Mouse (Mus musculus) mature B cell (primary cell): ENCODE data around the gene Robo1.

Experiments used
- in situ Hi-C: fragments of 300-500 bp; cut with MboI; formaldehyde crosslinking; loops from 2 replicates; pipeline ENCODE4 v1.14.3; 2019

Gene Robo1

DNA sequence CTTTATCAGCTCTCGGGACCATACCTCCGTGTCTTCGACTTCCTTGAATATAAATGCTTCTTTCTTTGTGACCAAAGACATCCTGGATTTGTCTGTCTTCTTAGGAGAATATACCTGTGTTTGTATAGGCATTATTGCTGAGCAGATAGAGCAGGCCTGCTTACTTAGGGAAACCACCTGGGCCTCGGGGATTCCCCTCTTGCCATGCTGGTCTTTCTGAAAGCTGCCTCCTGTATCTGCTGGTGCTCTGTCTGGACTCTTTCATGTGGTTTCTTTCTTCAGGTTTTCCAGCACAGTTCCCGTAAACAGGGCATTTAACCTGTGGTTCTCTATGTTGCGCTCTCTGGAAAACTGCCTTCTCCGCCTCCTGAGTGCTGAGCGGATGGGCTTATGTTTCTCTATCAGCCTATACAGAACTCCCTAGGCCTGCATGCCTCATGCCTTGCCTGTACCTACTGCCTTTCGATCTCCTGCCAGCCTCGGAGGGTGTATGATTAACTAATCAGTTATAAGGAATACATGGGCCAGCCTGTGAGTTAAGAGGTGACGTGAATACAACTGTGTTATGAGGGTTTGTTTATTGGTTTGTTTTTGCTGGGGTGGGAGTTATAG is 370.9 kb downstream of the Robo1 start:
- in situ Hi-C loops = no loop called here

DNA sequence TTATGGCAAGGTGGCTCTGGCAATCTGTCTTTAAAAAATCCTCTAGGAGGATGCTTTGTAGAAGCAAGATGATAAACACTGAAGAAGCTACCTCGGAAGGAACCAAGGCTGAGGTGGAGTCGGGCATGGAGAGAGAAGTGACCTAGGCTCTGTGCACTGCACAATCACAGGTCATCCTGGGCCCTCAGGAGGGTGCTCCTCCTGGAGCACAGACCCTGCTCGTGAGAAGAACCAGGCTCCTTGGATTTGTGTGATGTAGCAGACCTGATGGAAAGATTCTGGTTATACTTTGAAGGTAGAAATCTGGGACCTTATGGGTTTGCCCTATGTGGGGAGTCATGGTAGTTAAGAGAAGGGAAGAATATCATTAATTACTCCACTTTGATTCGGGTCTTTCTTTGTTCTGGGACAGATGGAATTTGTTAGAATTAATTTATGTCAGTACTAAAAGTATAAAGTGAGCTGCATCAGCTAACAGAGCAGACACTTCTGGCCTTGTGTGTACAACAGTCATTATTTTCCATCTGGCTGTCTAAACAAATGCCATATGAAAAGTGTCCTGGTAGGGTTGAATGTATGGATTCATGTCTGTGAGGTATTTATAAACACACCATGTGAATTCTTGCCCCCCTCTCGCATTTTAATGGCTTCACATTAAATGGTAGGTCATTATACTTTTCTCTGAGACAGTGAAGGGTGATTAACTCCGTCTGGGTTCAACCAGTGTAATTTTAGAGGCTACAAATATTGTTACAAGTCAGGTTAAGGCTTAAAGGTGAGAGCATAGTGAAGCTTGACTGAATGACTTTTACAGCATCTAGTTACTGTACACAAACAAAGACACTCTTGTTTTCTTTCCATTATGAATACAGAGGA is 377.7 kb downstream of the Robo1 start:
- in situ Hi-C loops = no loop called here

DNA sequence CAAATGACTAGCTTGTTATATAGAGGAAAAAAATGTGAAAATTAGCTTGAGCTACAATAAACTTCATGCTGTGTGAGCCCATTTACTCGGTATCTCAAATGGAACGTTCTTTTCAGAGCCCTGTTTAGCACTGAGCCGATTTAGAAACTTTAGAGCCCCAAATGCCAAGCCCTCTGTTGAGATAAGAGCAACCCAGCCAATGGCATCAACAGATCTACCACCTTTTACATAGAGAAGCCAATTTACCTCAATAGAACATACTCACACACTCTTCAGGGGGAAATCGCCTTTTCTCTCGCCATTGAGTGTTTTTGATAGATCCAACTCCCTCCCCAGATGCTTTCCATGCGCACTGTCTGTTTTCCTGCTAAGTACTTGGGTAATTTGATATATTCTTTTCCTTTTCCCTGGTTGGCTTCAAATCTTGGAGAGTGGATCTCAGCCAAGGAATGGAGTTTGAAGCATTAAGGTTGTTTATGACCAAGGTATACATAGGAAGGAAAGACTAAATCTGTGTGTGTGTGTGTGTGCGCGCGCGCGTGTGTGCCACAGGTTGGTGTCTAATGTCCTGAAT is 378.5 kb downstream of the Robo1 start:
- in situ Hi-C loops = no loop called here

GRCm38 (mm10) chr16:72687651-72688050 is 379.5 kb downstream of the Robo1 start:
- in situ Hi-C loops = no loop called here

GRCm38 (mm10) chr16:72688185-72688681 is 380.1 kb downstream of the Robo1 start:
- in situ Hi-C loops = no loop called here

GRCm38 (mm10) chr16:72691909-72692308 is 383.8 kb downstream of the Robo1 start:
- in situ Hi-C loops = no loop called here

DNA sequence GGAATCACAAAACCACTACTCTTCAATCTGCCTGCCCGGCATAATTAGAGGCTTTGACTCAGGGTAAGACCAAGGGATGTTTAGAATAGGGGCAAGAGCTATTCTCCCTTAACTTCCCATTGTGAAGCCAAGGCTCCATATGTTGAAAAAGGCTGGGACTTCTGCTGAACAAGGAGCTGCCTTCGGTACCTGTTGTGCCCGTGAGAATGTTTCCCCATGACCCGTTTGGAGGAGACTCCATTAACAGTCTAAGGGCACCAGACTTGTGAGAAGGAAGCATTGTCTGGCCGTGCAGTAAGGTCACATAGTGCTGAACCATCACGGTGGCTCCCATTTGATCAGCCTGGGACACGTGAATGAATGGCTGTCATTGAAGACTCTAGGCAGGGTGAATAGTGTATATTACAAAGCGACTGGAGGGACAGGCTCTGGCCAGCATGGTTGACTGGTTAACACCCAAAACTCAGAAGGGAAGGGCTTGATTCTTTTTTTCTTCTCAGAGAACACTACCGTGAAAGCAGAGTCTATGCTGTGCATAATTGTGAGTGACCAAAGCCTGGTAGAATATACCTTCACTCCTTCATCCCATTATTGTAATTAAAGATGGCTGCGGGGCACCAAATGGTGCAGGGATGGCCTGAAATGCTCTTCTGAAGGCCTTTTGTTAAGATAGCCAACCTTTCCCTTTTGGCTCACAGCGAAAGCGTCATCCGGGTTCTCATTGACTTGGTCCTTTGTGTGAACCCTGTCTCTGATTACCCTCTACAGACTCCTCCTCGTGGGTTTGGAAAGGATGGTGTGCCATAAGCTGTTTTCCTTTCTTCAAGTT is 385.6 kb downstream of the Robo1 start:
- in situ Hi-C loops = no loop called here

GRCm38 (mm10) chr16:72694787-72695186 is 386.7 kb downstream of the Robo1 start:
- in situ Hi-C loops = no loop called here

- in situ Hi-C loops = no loop called here
These were observed 391.3 kb downstream of the Robo1 start for GRCm38 (mm10) chr16:72699238-72700006.

DNA sequence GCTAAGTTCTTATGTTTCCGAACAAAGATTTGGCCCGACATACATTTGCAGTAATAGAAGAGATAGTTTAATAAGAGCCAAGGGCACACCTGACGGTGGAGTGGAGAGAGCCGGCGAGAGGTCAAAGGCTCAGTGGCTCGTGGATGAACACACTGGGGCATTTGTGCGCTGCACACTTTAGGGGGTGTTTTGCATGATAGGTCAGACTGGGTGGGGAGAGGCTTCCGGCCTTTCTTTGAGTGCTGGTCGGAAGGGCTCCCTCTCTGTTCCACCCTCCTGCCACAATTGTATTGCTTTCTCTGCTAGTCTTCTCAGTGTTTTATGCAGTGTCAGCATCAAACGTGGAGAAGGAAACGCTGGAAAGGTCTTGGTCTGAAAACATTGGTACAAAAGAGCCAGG is 392.2 kb downstream of the Robo1 start:
- in situ Hi-C loops = no loop called here

GRCm38 (mm10) chr16:72703486-72703885 is 395.4 kb downstream of the Robo1 start:
- in situ Hi-C loops = no loop called here

DNA sequence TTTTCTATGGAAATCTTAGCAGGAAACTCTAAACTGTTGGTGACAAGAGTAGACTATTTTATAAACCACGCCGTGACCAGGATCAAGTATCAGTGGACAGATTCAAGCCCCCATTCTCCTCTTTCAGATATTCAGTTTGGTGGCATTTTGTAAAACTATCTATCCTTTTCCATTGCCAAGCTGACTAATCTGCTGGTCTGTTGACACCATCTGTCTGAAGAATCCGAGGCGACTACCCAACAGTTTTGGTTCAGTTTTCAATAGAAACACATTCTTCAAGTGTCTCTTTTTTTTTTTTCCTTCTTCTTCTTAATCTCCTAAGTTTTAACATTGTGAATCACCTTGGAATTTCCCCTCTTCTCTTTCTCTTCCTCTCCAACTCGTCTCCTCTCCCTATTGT is 397.7 kb downstream of the Robo1 start:
- in situ Hi-C loops = no loop called here

DNA sequence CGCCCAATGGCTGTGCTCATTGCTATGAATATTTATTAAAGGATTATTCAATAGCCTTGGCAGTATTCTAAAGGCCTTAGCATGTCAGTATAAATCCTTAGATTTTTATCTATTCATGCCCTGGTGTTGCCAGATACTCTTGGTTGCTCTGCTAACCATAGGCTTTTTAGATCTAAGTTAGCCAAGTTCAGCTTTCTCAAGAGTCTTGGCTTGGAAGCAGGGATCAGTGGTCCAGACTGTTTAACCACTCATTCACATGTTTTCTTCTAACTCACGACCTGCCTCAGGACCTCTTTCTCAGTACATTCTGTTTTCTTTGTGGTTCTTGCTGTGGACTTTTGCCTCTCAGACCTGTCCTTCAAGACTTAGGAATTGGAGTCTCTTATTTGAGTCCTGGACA is 400.4 kb downstream of the Robo1 start:
- in situ Hi-C loops = no loop called here

DNA sequence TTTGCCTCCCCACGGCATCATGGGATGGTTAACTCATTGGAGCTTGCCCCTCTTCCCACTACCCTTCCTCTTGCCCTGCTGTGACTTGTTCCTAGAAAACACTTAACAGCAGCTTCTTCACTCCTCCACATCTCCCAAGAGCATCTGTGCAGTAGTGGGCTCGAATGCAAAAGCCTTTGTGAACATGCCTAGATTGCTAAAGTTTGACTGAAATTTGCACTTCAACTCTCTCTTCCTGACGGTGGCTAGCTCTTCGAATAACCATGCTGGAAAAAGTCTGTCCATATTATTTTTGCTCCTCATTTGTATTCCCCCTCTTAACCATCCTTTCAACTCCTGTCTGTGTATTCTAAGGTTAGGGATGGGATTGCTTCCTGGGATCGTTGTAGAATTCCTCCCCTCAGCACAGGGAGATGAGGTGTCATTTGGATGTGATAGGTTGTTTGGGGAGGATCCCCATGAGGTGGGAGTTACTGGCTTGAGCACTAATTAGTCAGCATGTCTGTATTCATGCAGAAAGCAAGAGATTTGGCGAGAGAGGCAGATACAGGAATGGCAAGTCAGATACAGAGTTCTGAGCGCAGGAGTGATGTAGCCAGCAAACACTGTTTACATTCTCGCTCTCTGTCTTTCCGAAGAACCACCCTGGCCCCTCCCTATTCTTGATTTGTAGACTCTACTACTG is 409.2 kb downstream of the Robo1 start:
- in situ Hi-C loops = no loop called here

DNA sequence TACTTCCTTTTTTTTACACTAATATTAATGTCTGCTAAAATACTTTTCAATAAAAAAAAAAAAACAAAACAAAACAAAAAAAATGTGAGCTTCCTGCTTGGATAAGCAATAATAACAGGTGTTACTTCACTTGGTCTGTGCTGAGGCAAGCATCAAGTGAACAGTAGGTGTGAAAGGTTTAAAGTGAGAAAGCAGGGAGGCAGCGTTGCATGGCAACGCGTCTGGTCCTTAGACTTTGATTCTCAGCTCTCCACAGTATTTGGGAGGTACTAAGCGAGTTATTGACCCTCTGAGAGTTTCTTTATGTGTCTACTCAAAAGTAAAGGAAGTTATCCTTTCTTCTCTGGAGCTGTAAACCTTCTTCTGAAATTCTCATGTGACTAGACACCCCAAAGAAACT is 411.0 kb downstream of the Robo1 start:
- in situ Hi-C loops = no loop called here

DNA sequence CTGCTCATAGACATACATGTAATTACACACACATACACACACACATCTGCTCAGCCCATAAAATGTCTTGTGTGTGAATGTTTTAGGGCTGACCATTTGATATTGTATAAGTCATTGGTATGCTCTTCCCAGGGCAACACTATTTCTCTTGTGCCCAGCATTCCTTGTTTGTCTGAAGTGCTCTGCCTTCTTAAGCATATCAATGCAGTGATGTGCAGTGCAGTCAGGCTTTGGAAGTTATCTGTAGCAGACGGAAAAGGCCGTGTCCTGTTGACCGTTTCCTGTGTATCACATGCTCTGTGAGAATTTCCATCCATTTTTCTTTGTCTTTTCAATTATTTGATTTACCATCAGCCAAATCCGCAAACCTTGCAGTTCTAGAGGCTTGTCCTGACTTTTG is 412.9 kb downstream of the Robo1 start:
- in situ Hi-C loops = no loop called here

- in situ Hi-C loops = no loop called here
These were observed 413.8 kb downstream of the Robo1 start for GRCm38 (mm10) chr16:72721713-72722481.

DNA sequence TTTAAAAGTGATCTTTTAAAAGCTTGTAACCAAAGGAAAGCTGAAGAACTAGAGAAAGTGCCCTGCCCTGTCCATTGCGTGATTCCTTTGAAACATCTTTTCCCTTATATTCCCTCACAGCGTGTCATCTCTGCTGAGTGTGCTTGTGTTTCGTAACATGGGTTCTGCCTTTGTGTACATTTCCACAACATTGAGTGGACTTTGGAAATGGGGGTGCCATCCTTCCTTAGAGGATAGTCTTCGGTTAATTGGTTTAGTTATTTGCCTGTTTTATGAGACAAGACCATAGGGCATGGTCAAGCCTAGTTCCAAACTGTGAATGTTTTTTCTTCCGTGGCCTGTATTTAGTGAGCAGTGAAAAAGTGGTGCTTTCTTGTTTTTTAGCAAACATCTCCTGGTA is 426.1 kb downstream of the Robo1 start:
- in situ Hi-C loops = no loop called here

DNA sequence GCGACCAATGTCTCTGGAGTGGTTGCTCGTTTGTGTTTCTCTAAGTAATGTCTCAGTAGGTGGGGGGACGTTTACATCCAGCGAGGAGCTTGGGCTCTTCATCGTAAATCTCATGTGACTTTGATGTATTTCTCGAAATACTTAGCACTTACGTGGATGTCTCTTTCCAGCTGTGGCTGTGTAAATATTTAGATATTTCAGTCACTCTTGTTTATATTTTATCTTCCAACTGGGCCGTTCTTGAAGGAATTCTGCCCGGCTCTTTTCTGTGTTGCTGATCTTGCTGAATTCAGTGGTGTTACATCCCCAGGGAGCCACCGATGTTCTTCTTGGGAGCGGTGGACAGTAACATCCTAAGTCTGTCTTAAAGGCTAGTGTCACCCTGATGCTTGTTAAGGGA is 427.1 kb downstream of the Robo1 start:
- in situ Hi-C loops = no loop called here

DNA sequence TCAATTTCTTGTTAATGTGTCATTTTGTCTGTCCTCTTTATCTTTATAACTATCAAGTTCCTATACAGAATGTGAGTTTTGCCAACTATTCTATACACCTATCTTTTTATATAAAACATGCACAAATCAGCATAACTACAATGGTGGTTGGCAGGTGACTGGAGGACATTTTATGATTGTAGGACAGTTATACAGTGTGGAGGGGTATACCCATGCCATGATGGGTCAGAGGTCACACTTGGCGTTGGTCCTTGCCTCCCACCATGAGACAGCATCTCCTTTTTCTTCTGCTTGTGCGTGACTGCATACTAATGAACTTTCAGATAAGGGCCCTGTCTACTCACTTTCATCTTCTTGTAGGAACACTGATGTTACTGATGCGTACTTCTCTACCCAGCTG is 427.5 kb downstream of the Robo1 start:
- in situ Hi-C loops = no loop called here
